Mouse (Mus musculus) E14TG2a.4 (cell line): ENCODE data around the gene Bcas3.

Source experiments
- CTCF ChIP-seq: conservative IDR thresholded peaks from 2 replicates; pipeline ENCODE4 v1.5.1; 2014; ENCODE audit warnings: low read length
- POU5F1 ChIP-seq: IDR thresholded peaks from 2 replicates; pipeline ENCODE4 v1.6.1; 2014; ENCODE audit warnings: low read length, borderline replicate concordance

DNA sequence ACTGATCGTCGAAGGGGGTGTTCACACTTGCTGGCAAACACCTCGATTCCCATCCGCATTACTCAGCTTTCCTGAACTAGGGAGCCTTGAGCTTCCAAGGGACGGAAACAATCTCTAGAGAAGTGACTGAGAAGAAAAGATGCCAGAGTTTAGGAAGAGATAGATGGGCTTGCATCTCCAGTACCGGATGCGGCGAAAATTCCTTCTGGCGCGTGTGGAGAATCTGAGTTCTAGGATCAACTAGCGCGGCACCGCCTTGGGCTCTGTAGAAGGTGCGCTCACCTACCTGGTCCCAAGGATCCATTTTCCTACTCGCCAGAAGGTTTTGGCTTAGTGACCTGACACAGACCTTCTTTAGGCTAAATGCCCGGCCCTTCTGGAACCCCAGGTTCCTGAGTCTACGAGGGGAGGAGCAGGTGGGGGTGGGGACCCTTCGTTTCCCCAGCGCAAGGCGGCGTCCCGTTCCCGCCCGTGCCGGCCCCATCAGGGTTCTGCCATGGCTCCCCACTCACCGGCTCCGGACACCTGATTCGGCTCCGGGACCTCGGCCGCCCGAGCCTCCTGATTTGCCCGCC, 478.8 kb downstream of the Bcas3 start:
- TF ChIP-seq CTCF (no peak), POU5F1 (no peak)
